Mouse (Mus musculus) central nervous system, embryonic 11.5 days (tissue): Measurements from ENCODE around the gene Stkld1. TPM values are rescaled to one million over a fixed set of nuclear protein-coding genes. Genes with fewer than 3 reads are reported as not detected.

Source experiments
- polyA plus RNA-seq: library from polyadenylated mRNA; depleted of rRNA; stranded (reverse); fragments of >200 nt; gene quantifications from 2 replicates; pipeline ENCODE4 v1.2.3, GENCODE M21; 2012; rRNA removed

The Stkld1 gene
- polyA plus RNA-seq = 0.02 and 0.06 TPM in 2 replicates

GRCm38 (mm10) chr2:26933304-26934055 is at the start of gene Stkld1, which contains the start of gene Surf4:
Gene Stkld1, plus strand, starts transcription at chr2:26934047.
Gene Surf4, minus strand, starts transcription at chr2:26933928.

DNA sequence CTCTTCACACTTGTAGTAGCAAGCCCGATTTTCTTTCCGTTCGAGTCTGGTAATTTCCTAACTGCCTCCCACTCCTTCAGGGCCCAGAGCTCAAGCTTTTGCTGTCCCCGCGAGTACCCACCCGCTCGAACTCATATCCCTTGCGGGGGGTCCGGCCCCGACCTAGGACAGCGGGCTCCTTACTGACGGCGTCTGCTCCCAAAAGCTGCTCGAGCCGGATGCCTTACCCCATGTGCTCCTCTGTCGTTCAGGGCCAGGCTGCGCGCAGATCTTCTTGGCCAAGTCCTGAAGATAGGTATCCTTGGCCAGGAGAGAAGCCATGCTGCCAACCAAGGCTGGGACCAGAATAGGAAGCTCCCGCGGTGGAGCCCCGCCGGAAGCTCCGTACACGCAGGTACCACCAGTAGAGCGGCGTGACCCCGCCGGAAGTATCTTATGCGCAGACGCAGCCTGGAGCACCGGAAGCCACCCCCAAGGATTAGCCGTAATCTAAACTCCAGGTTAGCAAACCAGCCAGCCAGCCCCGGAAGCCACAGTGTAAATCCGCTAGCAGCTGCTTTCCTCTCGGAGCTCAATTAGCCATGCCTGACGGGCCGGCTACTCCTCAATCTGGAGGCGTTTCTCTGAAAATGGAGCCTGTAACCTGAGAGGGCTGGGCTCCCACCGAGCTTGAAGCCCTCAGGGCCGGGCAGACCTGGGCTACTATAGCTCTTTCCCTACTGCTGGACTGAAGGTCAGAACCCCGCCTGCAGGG is 31.2 kb upstream of the Stkld1 start, which contains the start of gene Surf6:
TSS of gene Surf6 (minus strand) at position 413 of the 754 bp plus-strand sequence.

GRCm38 (mm10) chr2:26910124-26910993 is 23.5 kb upstream of the Stkld1 start, which contains the start of the genes Med22 and Rpl7a:
Gene Med22, minus strand, starts transcription at chr2:26910677.
Gene Rpl7a, plus strand, starts transcription at chr2:26910764.

GRCm38 (mm10) chr2:26915927-26916728 is 17.7 kb upstream of the Stkld1 start, which contains the start of the genes Surf2 and Surf1:
Gene Surf2, plus strand, starts transcription at chr2:26916367.
Gene Surf1, minus strand, starts transcription at chr2:26916530.

GRCm38 (mm10) chr2:26963923-26964723 is 30.3 kb downstream of the Stkld1 start, which contains the start of gene Rexo4:
Gene Rexo4, minus strand, starts transcription at chr2:26964386.

DNA sequence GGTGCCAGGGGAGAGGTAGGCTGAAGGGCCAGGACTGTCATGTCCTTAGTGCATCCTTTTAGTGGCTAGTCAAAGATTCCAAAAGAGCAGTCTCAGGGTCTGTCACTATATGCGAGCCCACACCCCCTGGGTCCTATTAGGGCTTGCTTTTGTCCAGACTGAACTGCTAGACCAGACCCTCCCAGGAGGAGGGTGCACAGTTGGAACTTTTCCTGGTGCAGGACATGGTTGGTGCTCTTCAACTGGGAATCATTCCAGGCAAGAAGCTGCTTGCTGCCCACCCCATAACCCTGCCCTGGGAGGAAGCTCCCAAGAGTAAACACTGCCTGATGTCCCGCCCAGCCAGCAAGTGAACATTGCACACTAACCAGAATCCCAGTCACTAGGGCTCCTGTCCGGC is 39.3 kb downstream of the Stkld1 start, which contains the start of gene Adamts13:
TSS of gene Adamts13 (plus strand) at position 301 of the 400 bp plus-strand sequence.

Other genes with a start within 250 kb of the Stkld1 start
- gene Abo, start 69.1 kb upstream of the Stkld1 start, polyA plus RNA-seq = not detected in 2 replicates
- gene Surf6, start 31.2 kb upstream of the Stkld1 start, polyA plus RNA-seq = 28.5 and 35.8 TPM in 2 replicates
- 64.0 and 77.5 TPM in 2 replicates for gene Med22, start 23.4 kb upstream of the Stkld1 start, polyA plus RNA-seq
- 2,350 and 2,645 TPM in 2 replicates for gene Rpl7a, start 23.3 kb upstream of the Stkld1 start, polyA plus RNA-seq
- gene Surf2, start 17.7 kb upstream of the Stkld1 start, polyA plus RNA-seq = 46.3 and 50.5 TPM in 2 replicates
- 48.7 and 54.6 TPM in 2 replicates for gene Surf1, start 17.5 kb upstream of the Stkld1 start, polyA plus RNA-seq
- gene Surf4, start 119 bp upstream of the Stkld1 start, polyA plus RNA-seq = 65.9 and 113 TPM in 2 replicates
- gene Rexo4, start 30.3 kb downstream of the Stkld1 start, polyA plus RNA-seq = 65.9 and 68.0 TPM in 2 replicates
- gene Adamts13, start 39.4 kb downstream of the Stkld1 start, polyA plus RNA-seq = 0.09 and 0.11 TPM in 2 replicates
- gene Cacfd1, start 75.9 kb downstream of the Stkld1 start, polyA plus RNA-seq = 90.2 and 91.9 TPM in 2 replicates
- gene Slc2a6, start 94.0 kb downstream of the Stkld1 start, polyA plus RNA-seq = 2.2 and 2.4 TPM in 2 replicates
- 0.05 and 7.6 TPM in 2 replicates for gene Mymk, start 138.1 kb downstream of the Stkld1 start, polyA plus RNA-seq
- gene Adamtsl2, start 145.3 kb downstream of the Stkld1 start, polyA plus RNA-seq = 7.3 and 8.3 TPM in 2 replicates
- 0.18 and 0.63 TPM in 2 replicates for gene Fam163b, start 208.4 kb downstream of the Stkld1 start, polyA plus RNA-seq
- gene Dbh, start 231.2 kb downstream of the Stkld1 start, polyA plus RNA-seq = 0.61 and 3.2 TPM in 2 replicates